Mouse (Mus musculus): ENCODE data around the gene Patj. TPM values are rescaled to one million over a fixed set of nuclear protein-coding genes. Genes with fewer than 3 reads are reported as not detected.
"Not testable (repeated sequence)": the region's sequence is repeated elsewhere in the genome, so short reads cannot be mapped to it uniquely, and the experiment has no call there.

Patj gene
- polyA plus RNA-seq, 1 experiment from 2014 or later = 8.9 TPM

DNA sequence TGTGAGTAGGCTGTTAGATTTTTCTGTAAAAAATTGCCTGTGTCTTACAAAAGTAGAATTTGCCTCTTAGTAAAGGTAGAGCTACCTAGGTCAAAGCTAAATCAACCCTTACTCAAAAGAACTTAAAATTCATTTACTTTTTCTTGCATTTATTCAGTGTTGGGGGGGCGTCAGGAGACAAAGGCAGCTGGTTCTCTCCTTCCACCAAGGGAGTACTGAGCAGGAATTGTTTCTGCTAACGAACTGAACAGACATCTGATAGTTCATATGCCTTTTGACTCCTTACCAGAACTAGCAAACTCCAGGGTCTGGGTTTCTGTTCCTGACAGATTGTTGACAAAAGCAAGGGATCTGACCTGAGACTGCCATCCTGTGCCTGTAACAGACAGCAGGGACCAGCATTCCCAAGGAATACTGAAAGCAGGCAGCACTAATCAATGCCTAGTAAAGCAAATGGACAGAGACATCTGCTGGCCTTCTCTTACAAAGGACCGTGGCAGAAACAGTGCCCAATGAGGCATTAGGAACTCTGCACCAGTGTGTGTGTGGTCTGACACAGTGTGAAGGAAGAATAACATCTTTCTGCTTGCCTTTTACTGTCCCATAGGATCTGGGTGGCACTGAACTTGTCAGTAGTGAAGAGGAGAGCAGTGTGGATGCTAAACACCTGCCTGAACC is 227.6 kb downstream of the Patj start:
- ATAC-seq (ENCODE audit: extremely low read depth, insufficient number of reproducible peaks, low FRiP score, low TSS enrichment) = no peak
- no peak overlapping the region for H3K4me2 ChIP-seq
- no peaks in the 10 kb centered on the region for H3K27me3 ChIP-seq (replicated peaks)
- 38% methylated on average over 3 of the region's 3 CpGs for WGBS
- H3K27ac ChIP-seq (replicated peaks) = peak overlapping the region; percentile 57
- H3K9me3 ChIP-seq = no peaks in the 10 kb centered on the region
- 0 out of 2 replicates have a peak overlapping the region, but pooled peaks have one; percentile 39 for H3K9ac ChIP-seq
- H3K36me3 ChIP-seq = no peaks in the 10 kb centered on the region
- H3K4me1 ChIP-seq = peaks cover 33% of the 10 kb centered on the region
- no peak overlapping the region for H3K4me3 ChIP-seq

DNA sequence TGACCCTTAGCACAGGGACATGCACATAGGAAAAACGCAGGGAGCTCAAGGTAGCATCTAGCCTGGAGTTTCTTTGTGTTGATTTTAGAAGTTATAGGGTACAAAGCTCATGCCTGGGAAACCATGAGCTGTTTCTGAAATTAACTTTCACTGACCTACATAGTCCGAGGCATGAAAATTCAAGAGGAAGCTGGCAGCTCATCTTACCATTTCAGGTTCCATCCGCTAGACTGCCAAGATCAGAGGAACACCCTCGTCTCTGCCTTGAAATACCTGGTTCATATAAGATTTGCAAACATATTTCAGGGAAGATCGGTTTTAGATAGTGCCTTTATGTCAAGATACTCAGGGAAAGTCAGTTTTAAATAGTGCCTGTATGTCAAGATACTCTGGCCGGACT is 232.7 kb downstream of the Patj start:
- ATAC-seq (ENCODE audit: extremely low read depth, insufficient number of reproducible peaks, low FRiP score, low TSS enrichment) = no peak
- peaks cover 24% of the 10 kb centered on the region for H3K4me1 ChIP-seq
- no peak overlapping the region for H3K4me2 ChIP-seq
- no peak overlapping the region for H3K4me3 ChIP-seq
- H3K9ac ChIP-seq = no peak overlapping the region
- peak overlapping the region; percentile 32; the same call in 1 of the 2 replicates for H3K27ac ChIP-seq (replicated peaks)
- H3K27me3 ChIP-seq (replicated peaks) = no peaks in the 10 kb centered on the region
- no peaks in the 10 kb centered on the region for H3K36me3 ChIP-seq
- 78% methylated on average over 6 of the region's 6 CpGs for WGBS
- no peaks in the 10 kb centered on the region for H3K9me3 ChIP-seq

DNA sequence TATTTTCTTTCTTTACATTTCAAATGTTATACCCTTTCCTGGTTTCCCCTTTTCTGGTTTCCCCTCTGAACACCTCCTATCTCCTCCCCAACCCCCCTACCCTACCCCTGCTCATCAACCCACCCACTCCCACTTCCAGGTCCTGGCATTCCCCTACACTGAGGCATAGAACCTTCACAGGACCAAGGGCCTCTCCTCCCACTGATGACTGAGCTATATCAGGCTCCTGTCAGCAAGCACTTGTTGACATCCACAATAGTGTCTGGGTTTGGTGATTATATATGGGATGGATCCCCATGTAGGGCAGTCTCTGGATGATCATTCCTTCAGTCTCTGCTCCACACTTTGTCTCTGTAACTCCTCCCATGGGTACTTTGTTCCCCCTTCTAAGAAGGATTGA is 233.6 kb downstream of the Patj start:
- not testable (repeated sequence) for H3K27me3 ChIP-seq (replicated peaks); H3K36me3 ChIP-seq; H3K4me2 ChIP-seq; ATAC-seq (ENCODE audit: extremely low read depth, insufficient number of reproducible peaks, low FRiP score, low TSS enrichment); H3K9me3 ChIP-seq; H3K9ac ChIP-seq; H3K4me3 ChIP-seq
- Histone ChIP-seq H3K4me1 (peaks cover 19% of the 10 kb centered on the region), H3K27ac (replicated peaks) (peak overlapping the region; percentile 51; the same call in 1 of the 2 replicates)

DNA sequence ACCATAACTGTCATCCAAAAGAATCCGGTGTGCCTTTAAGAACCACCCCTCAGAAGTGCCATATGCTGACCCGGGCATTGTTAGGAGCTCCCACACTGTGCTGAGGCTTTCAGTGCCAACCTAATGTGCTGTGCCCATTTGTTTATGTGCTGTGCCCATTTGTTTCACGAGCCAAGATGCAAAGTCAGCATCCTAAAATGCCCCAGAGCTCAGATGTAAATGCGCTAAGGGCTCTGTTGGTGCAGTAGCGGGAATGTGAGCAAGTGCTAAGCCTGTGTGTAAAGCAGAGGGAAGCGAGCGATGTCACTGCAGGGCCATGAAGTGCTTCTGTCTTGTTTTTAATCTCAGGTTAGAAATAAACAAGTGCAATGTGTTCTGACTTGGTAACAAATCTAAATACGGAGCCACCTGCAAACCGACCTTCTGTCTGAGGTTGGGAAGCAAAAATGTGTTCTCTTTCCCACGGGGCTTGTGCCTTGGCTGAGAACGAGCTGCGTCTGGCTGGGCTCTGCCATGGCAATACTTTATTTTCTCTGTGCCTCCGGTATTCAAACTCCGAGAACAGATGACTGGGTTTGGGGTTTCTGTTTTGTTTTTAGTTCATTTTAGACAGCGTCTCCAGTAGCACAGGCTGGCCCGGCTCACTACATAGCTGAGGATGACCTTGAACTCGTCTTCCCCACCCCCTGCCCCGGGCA is 239.7 kb downstream of the Patj start:
- no peak for ATAC-seq (ENCODE audit: extremely low read depth, insufficient number of reproducible peaks, low FRiP score, low TSS enrichment)
- H3K4me1 ChIP-seq = 0 out of 2 replicates have a peak, but pooled peaks cover 3% of the 10 kb centered on the region
- H3K9me3 ChIP-seq = no peaks in the 10 kb centered on the region
- H3K4me3 ChIP-seq = no peak overlapping the region
- no peak overlapping the region for H3K27ac ChIP-seq (replicated peaks)
- WGBS = 84% methylated on average over 18 of the region's 18 CpGs
- H3K36me3 ChIP-seq = peaks cover 5% of the 10 kb centered on the region
- H3K4me2 ChIP-seq = no peak overlapping the region
- no peaks in the 10 kb centered on the region for H3K27me3 ChIP-seq (replicated peaks)
- H3K9ac ChIP-seq = no peak overlapping the region

DNA sequence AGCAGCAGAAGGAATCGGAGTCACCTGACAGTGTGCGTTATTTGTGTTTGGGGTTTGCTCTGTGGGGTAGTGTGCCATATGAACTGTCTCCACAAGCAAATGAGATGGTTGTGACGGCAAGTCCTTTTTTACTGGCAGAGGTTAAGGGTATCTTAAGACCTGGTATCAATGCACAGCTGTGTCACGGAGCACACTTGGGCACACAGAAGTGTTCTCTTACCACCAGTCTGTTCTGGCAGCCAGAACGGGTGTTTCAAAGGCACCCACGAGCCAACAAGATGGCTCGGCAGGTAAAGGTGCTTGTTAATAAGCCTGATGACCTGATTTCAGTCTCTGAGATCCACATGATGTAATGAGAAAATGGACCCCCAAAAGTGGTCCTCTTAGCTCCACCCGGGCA is 243.1 kb downstream of the Patj start:
- Histone ChIP-seq H3K36me3 (peaks cover 5% of the 10 kb centered on the region), H3K9me3 (no peaks in the 10 kb centered on the region), H3K4me3 (no peak overlapping the region), H3K27me3 (replicated peaks) (no peaks in the 10 kb centered on the region), H3K4me1 (no peaks in the 10 kb centered on the region), H3K27ac (replicated peaks) (no peak overlapping the region), H3K9ac (no peak overlapping the region), H3K4me2 (no peak overlapping the region)
- WGBS = 84% methylated on average over 8 of the region's 8 CpGs
- ATAC-seq (ENCODE audit: extremely low read depth, insufficient number of reproducible peaks, low FRiP score, low TSS enrichment) = no peak

DNA sequence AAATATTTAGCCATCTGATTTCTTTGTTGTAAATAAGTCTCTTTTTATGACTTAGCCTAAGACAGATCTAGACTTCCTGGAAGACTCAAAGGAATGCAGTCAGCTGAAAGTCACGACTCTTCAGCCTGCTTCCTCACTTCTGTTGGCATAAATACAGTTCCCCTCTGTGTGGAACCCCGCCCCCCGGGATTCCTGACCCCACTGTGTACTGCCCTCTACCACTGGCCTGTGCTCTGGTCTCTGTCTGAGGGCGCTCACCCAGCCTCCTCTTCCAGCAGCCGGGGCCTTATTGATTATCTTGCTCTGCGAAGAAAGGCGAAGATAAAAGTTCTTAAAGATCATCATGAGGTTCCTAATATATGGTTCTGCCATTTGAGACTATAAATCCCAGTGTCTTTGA is 258.1 kb downstream of the Patj start:
- no peak overlapping the region for H3K27ac ChIP-seq (replicated peaks)
- no peak overlapping the region for H3K9ac ChIP-seq
- H3K4me3 ChIP-seq = no peak overlapping the region
- no peak overlapping the region for H3K4me2 ChIP-seq
- ATAC-seq (ENCODE audit: extremely low read depth, insufficient number of reproducible peaks, low FRiP score, low TSS enrichment) = no peak
- no peaks in the 10 kb centered on the region for H3K27me3 ChIP-seq (replicated peaks)
- peaks cover 20% of the 10 kb centered on the region for H3K4me1 ChIP-seq
- 37% methylated on average over 7 of the region's 7 CpGs for WGBS
- peaks cover 4% of the 10 kb centered on the region for H3K36me3 ChIP-seq
- H3K9me3 ChIP-seq = no peaks in the 10 kb centered on the region

DNA sequence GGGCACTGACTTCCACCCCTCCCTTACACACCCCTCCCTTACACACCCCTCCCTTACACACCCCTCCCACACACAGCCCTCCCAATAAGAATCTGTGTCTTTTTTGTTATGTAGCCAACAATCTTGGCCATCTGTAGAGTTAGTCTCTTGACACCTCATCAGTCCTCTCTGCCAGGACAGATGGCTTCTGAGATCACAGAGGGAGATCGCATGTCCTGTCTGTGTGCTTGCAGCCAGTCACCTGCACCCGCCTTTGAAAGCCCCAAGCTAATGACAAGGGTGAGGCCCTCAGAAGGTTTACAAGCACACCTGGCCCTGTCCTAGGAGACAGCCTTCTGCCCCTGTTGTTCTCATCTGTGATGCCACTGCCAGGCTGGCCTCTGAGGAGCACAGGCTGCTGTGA is 258.8 kb downstream of the Patj start:
- no peak for ATAC-seq (ENCODE audit: extremely low read depth, insufficient number of reproducible peaks, low FRiP score, low TSS enrichment)

DNA sequence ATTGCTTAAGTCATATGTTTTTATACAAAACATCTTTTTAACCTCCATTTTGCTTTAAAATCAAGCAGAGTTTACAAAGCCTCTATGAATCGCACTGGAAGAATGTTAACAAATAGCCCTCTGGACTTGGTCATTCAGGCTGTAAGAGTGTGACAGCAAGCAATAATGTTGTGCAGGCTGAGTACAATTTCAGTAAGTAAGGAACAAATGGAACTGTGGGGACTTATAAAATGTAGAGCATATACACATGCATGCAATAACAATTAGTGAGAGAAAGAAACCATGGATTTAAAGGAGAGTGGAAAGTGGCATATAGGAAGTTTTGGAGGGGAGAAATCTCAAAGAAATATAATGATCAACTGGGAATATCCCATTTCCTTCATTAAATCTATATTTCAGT is 261.2 kb downstream of the Patj start:
- Histone ChIP-seq H3K9me3 (no peaks in the 10 kb centered on the region), H3K27me3 (replicated peaks) (no peaks in the 10 kb centered on the region), H3K27ac (replicated peaks) (no peak overlapping the region), H3K4me2 (no peak overlapping the region), H3K4me3 (no peak overlapping the region), H3K9ac (no peak overlapping the region), H3K36me3 (peaks cover 4% of the 10 kb centered on the region; the same call in 1 of the 2 replicates), H3K4me1 (peaks cover 36% of the 10 kb centered on the region)
- WGBS = 76% methylated on average over 1 of the region's 1 CpGs
- ATAC-seq (ENCODE audit: extremely low read depth, insufficient number of reproducible peaks, low FRiP score, low TSS enrichment) = no peak

More for the DNA sequence above, 258.8 kb downstream of the Patj start:
- H3K27me3 ChIP-seq (replicated peaks) = no peaks in the 10 kb centered on the region
- H3K27ac ChIP-seq (replicated peaks) = no peak overlapping the region
- no peak overlapping the region for H3K4me3 ChIP-seq
- no peak overlapping the region for H3K4me2 ChIP-seq
- 56% methylated on average over 2 of the region's 2 CpGs for WGBS
- H3K9ac ChIP-seq = no peak overlapping the region
- no peaks in the 10 kb centered on the region for H3K9me3 ChIP-seq
- peaks cover 4% of the 10 kb centered on the region for H3K36me3 ChIP-seq
- H3K4me1 ChIP-seq = peaks cover 23% of the 10 kb centered on the region

DNA sequence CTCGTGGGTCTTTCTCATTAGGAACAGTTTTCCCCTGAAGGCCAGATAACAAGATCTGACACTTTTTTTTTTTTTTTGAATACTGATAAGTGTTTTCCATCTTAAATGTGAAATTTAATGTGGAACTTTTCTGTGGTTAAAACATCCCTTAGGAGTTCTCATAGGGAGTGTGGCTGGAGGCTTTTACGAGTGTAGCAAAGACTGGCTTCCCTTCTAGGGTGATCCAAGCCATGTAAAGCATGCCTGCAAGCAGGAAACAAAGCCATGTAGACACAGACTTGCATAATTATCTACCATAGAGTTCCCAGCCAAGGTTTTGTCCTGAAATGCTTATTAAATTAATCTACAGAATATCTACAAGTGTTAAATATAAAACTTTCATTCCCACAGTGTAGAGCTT is 263.4 kb downstream of the Patj start:
- peaks cover 25% of the 10 kb centered on the region for H3K4me1 ChIP-seq

DNA sequence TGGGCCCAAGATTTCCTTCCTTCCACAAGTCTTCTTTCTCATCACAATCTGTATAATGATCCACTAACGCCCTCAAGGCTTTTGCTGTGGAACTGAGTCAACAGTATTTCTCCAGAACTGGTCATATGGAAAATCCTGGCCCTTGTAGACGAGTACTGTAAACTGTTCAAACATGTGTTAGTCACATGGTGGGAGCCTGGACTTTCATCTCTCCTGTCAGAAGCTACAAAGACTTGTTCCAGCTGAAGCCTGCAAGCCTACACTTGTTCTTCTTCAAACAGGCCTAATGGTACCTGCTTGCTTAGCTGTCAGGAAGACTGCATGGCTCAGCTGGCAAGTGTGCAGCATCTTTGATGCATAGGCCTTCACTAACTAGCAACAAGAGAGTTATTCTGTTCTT is 264.9 kb downstream of the Patj start:
- Histone ChIP-seq H3K4me2 (no peak overlapping the region), H3K27ac (replicated peaks) (no peak overlapping the region), H3K36me3 (peaks cover 9% of the 10 kb centered on the region), H3K9ac (no peak overlapping the region), H3K4me3 (no peak overlapping the region), H3K4me1 (peaks cover 21% of the 10 kb centered on the region), H3K9me3 (peaks cover 11% of the 10 kb centered on the region), H3K27me3 (replicated peaks) (no peaks in the 10 kb centered on the region)
- ATAC-seq (ENCODE audit: extremely low read depth, insufficient number of reproducible peaks, low FRiP score, low TSS enrichment) = no peak
- 53% methylated on average over 2 of the region's 2 CpGs for WGBS

More for the DNA sequence above, 263.4 kb downstream of the Patj start:
- WGBS = 60% methylated on average over 2 of the region's 2 CpGs
- H3K9ac ChIP-seq = no peak overlapping the region
- H3K36me3 ChIP-seq = peaks cover 9% of the 10 kb centered on the region
- H3K27ac ChIP-seq (replicated peaks) = peak overlapping the region; percentile 45; the same call in 1 of the 2 replicates
- no peak for ATAC-seq (ENCODE audit: extremely low read depth, insufficient number of reproducible peaks, low FRiP score, low TSS enrichment)
- H3K4me3 ChIP-seq = no peak overlapping the region
- H3K27me3 ChIP-seq (replicated peaks) = no peaks in the 10 kb centered on the region
- peaks cover 10% of the 10 kb centered on the region for H3K9me3 ChIP-seq
- H3K4me2 ChIP-seq = no peak overlapping the region

DNA sequence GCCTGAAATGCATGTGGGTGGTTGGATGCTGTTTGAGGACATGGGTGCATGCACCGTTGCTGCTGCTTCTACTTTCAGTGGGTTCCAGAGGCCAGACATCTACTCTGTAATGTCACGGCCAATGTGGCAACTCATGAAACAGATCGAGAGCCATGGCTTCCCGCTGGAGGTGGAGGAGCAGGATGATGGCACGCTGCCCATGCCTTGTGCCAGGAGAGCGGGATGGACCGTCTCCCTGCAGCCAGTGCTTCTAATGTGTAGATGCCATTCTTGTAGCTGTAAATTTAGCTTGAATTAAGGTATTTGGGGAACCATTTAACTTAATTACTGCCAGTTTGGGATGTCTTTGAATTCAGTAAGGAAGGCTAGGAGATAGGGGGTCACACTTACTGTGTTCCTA is 270.3 kb downstream of the Patj start:
- 85% methylated on average over 7 of the region's 7 CpGs for WGBS
- H3K4me3 ChIP-seq = no peak overlapping the region
- no peaks in the 10 kb centered on the region for H3K27me3 ChIP-seq (replicated peaks)
- H3K4me2 ChIP-seq = no peak overlapping the region
- H3K4me1 ChIP-seq = peaks cover 9% of the 10 kb centered on the region; the same call in 1 of the 2 replicates
- no peak overlapping the region for H3K9ac ChIP-seq
- no peak for ATAC-seq (ENCODE audit: extremely low read depth, insufficient number of reproducible peaks, low FRiP score, low TSS enrichment)
- peaks cover 9% of the 10 kb centered on the region for H3K36me3 ChIP-seq
- H3K27ac ChIP-seq (replicated peaks) = no peak overlapping the region
- H3K9me3 ChIP-seq = peaks cover 11% of the 10 kb centered on the region

DNA sequence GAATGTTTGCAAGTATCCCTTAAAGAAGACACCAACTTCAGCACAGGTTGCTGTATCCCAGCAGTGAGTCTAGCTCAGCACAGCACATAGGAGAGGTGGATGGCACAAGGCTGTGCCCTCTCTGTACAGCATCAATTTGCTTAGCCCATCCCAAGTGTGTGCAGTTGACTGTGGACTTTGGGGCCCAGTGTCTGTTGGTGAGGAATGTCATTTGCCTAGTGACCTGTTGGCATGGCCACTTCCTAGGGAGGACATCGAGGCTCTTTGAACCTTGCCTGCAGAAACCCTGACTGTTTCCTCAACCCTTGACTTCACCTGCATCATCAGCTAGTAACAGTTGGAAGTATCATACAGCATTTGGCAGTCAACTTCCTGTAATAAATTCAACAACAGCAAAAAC is 270.9 kb downstream of the Patj start:
- H3K27ac ChIP-seq (replicated peaks) = no peak overlapping the region
- peaks cover 9% of the 10 kb centered on the region for H3K36me3 ChIP-seq
- H3K4me3 ChIP-seq = no peak overlapping the region
- peaks cover 11% of the 10 kb centered on the region for H3K9me3 ChIP-seq
- peaks cover 9% of the 10 kb centered on the region; the same call in 1 of the 2 replicates for H3K4me1 ChIP-seq
- H3K9ac ChIP-seq = no peak overlapping the region
- WGBS = 82% methylated on average over 1 of the region's 1 CpGs
- no peak overlapping the region for H3K4me2 ChIP-seq
- no peak for ATAC-seq (ENCODE audit: extremely low read depth, insufficient number of reproducible peaks, low FRiP score, low TSS enrichment)
- no peaks in the 10 kb centered on the region for H3K27me3 ChIP-seq (replicated peaks)
